Mouse (Mus musculus) heart, embryonic 11.5 days (tissue): ENCODE data around the gene Mea1. TPM values are rescaled to one million over a fixed set of nuclear protein-coding genes. Genes with fewer than 3 reads are reported as not detected.

ENCODE experiments used
- ATAC-seq: fragments of 200-750 bp; cut with Nextera tagmentation; replicated peaks from 2 replicates; pipeline ENCODE4 v1.8.0; 2017; ENCODE audit warnings: moderate library complexity; ENCODE audit not compliant: insufficient number of reproducible peaks, low FRiP score, low TSS enrichment
- H3K27ac ChIP-seq: fragments of 300-500 bp; sonication (generic); 2 replicates; pipeline ENCODE4 v1.5.1; 2014; ENCODE audit warnings: mild to moderate bottlenecking, low read depth, low read length
- H3K27me3 ChIP-seq: fragments of 300-500 bp; sonication (generic); 2 replicates; pipeline ENCODE4 v1.6.1; 2014; ENCODE audit warnings: mild to moderate bottlenecking, low read length, mixed read lengths; ENCODE audit not compliant: control insufficient read depth, insufficient read depth
- H3K36me3 ChIP-seq: fragments of 300-500 bp; sonication (generic); 2 replicates; pipeline ENCODE4 v1.6.1; 2014; ENCODE audit warnings: mild to moderate bottlenecking, low read length, moderate library complexity, mixed read lengths; ENCODE audit not compliant: control insufficient read depth, insufficient read depth
- H3K4me1 ChIP-seq: fragments of 300-500 bp; sonication (generic); 2 replicates; pipeline ENCODE4 v1.6.1; 2014; ENCODE audit warnings: low read length; ENCODE audit not compliant: control insufficient read depth, insufficient read depth
- H3K4me2 ChIP-seq: fragments of 300-500 bp; sonication (generic); 2 replicates; pipeline ENCODE4 v1.6.1; 2014; ENCODE audit warnings: mild to moderate bottlenecking, moderate library complexity
- H3K4me3 ChIP-seq: fragments of 300-500 bp; sonication (generic); 2 replicates; pipeline ENCODE4 v1.5.1; 2014; ENCODE audit warnings: low read depth, low read length
- H3K9ac ChIP-seq: fragments of 300-500 bp; sonication (generic); 2 replicates; pipeline ENCODE4 v1.6.1; 2014; ENCODE audit warnings: mild to moderate bottlenecking, low read depth, low read length, moderate library complexity
- H3K9me3 ChIP-seq: fragments of 300-500 bp; sonication (generic); replicated peaks from 2 replicates; pipeline ENCODE4 v1.6.1; 2016; ENCODE audit warnings: low read length; ENCODE audit not compliant: control insufficient read depth
- WGBS: fragments of 180-500 bp; shearing (Covaris S2); extraction: QIAGEN DNeasy Blood & Tissue Kit; methylation state at CpG from one replicate; pipeline ENCODE4 v1.1.7; 2014; ENCODE audit not compliant: insufficient replicate concordance; 5-methylcytosine and 5-hydroxymethylcytosine counted together
- polyA plus RNA-seq: library from polyadenylated mRNA; unstranded; fragments of >200 nt; fragmentation: Nextera tagmentation; extraction: Ambion mirVana; gene quantifications from 2 replicates; pipeline ENCODE4 v1.2.1, GENCODE M21; 2014

Gene Mea1
- polyA plus RNA-seq, 1 experiment from 2014 or later: 142 TPM

DNA sequence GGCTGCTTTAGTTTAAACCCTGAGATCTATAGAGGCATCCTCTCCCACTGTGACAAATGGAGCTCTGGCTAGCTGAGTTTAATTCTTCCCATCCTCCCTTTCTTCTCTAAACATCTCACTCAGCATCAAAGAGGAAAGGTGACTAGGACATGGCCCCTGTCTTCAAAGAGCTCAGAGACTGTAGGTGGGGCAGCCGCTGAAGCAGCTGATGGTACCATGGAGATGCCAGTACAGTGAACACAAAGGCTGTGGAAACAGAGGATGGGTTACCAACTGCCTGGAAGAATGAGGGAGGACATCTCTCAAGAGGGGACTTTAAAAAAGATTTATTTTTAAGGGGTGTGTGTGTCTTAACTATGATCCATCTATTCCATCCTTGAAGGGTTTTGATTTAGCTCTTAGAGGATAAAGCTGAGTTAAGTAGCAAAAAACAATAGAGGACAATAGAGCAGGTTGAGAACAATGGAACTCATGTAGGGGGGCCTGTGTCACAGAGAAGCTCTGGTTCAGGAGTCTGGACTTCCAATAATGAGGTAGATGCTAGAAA, 16.0 kb downstream of the Mea1 start:
- H3K9ac ChIP-seq: no peak overlapping the region
- WGBS: 88% methylated on average over 1 of the region's 1 CpGs
- no peak for ATAC-seq

DNA sequence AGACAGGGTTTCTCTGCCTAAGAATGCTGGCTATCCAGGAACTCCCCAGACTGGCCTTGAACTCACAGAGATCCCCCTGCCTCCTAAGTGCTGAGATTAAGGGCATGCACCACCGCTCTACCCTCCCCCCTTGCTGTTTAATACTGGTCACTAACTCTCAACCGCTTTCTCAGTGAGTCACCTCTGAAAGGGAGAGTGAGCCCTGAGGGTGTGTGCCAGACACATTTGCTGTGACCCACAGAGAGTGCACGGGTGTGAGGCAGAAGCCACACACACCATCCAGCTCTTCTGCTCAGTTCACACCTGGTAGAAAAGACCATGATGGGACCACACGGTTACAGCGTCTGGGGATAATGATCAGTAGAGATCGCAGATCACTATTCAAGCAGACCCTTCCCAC, 19.9 kb downstream of the Mea1 start:
- Histone ChIP-seq H3K9ac (no peak overlapping the region), H3K36me3 (no peaks in the 10 kb centered on the region; the same call in 1 of the 2 replicates)
- WGBS: 86% methylated on average over 6 of the region's 6 CpGs

More for the DNA sequence above, 16.0 kb downstream of the Mea1 start:
- H3K27me3 ChIP-seq: no peaks in the 10 kb centered on the region
- no peaks in the 10 kb centered on the region; the same call in 1 of the 2 replicates for H3K36me3 ChIP-seq
- H3K27ac ChIP-seq: no peak overlapping the region
- H3K9me3 ChIP-seq: no peaks in the 10 kb centered on the region
- H3K4me1 ChIP-seq: peaks cover 4% of the 10 kb centered on the region; the same call in 1 of the 2 replicates
- H3K4me3 ChIP-seq: no peak overlapping the region
- no peak overlapping the region for H3K4me2 ChIP-seq

DNA sequence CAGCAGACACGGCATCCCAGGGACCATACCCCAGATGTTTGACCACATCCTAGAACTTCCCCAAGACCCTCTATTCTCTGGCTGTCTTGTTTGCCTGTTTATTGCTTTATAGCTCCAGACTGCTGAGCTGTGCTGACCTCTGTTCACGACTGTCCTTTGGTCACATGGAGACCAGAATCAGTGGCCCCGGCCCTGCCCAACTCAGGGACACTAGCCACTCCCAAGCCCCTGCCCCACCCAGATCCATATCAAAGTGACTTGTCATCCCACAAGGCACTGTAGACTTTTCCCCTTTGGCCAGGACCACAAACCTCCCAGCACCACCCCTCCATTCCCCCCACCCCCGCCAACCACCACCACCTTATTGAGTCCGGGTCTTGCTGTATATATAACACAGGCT, 20.7 kb downstream of the Mea1 start:
- H3K4me2 ChIP-seq: no peak overlapping the region
- no peaks in the 10 kb centered on the region; the same call in 1 of the 2 replicates for H3K36me3 ChIP-seq
- peak; percentile 39; the same call in 1 of the 2 replicates for ATAC-seq
- H3K9me3 ChIP-seq: no peaks in the 10 kb centered on the region
- H3K27ac ChIP-seq: no peak overlapping the region
- 69% methylated on average over 5 of the region's 5 CpGs for WGBS
- no peaks in the 10 kb centered on the region for H3K27me3 ChIP-seq
- H3K4me3 ChIP-seq: no peak overlapping the region
- H3K4me1 ChIP-seq: peaks cover 18% of the 10 kb centered on the region
- no peak overlapping the region for H3K9ac ChIP-seq

More for the DNA sequence above, 19.9 kb downstream of the Mea1 start:
- H3K27ac ChIP-seq: no peak overlapping the region
- no peaks in the 10 kb centered on the region for H3K9me3 ChIP-seq
- no peak for ATAC-seq
- H3K4me1 ChIP-seq: peaks cover 12% of the 10 kb centered on the region
- H3K27me3 ChIP-seq: no peaks in the 10 kb centered on the region
- H3K4me2 ChIP-seq: no peak overlapping the region
- H3K4me3 ChIP-seq: no peak overlapping the region

DNA sequence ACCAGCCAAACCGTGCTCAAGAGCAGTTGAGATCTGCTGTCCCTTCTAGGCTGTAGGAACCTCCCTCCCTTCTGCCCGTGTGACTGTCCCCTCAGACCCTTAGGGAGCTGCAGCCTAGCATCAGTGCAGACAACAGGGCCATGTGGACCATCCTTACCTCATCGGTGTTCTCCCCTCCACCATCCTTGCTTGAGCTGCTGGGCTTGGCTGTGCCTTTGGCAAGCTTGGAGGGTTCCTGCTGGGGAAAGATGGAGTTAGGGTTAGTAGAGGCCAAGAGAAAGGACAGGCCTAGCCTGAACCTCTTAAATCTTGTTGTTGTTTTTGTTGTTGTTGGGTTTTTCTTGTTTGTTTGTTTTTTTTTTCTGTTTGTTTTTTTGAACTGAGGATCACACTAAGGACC, 21.3 kb downstream of the Mea1 start:
- Histone ChIP-seq H3K4me1 (peaks cover 18% of the 10 kb centered on the region), H3K36me3 (no peaks in the 10 kb centered on the region; the same call in 1 of the 2 replicates), H3K4me2 (no peak overlapping the region), H3K27me3 (no peaks in the 10 kb centered on the region), H3K4me3 (no peak overlapping the region), H3K9me3 (no peaks in the 10 kb centered on the region), H3K9ac (no peak overlapping the region), H3K27ac (no peak overlapping the region)
- WGBS: 90% methylated on average over 3 of the region's 3 CpGs
- no peak for ATAC-seq

DNA sequence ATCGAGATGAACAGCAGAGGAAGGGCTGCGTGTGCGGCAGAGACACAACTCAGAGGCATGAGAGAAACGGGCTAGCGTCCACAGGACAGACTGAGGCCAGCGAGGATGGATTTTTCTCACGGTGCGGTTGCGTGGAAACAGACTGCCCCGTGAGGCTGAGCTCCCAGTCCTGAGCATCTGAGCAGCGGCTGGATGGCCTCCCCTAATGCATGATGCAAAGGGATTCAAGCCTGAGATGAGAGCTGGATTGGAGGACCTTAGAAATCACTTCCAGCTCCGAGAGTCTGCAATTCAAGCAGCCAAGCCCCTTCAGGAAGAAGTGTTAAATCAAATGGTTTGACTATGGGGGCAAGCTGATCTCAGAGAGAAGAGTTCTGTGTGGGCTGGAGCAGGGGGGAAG, 22.9 kb downstream of the Mea1 start:
- no peak for ATAC-seq
- no peaks in the 10 kb centered on the region for H3K27me3 ChIP-seq
- H3K27ac ChIP-seq: no peak overlapping the region
- H3K4me3 ChIP-seq: no peak overlapping the region
- peaks cover 26% of the 10 kb centered on the region for H3K4me1 ChIP-seq
- H3K36me3 ChIP-seq: no peaks in the 10 kb centered on the region; the same call in 1 of the 2 replicates
- H3K9me3 ChIP-seq: no peaks in the 10 kb centered on the region
- no peak overlapping the region; the same call in 1 of the 2 replicates for H3K9ac ChIP-seq
- no peak overlapping the region for H3K4me2 ChIP-seq
- WGBS: 80% methylated on average over 12 of the region's 12 CpGs

DNA sequence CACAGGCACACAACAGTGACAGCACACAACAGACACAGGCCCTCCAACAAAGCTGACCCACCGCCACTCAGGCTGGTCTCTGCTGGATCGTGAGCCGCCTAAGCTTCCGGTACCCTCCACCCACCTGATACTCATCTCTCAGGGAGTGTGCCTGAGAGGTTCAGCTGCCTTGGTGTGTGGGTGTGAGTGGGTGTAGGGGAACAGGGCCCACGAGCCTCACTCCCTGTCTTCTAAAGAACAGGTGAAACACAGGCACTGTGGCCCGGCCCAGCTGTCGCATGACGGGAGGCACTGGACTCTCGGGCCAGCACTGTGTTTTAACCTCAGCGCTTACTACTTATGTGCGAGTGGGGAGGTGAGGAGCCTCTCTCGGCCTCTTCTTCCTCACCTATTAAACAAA, 23.5 kb downstream of the Mea1 start:
- no peaks in the 10 kb centered on the region; the same call in 1 of the 2 replicates for H3K36me3 ChIP-seq
- peak overlapping the region; percentile 52; the same call in 1 of the 2 replicates for H3K9ac ChIP-seq
- no peaks in the 10 kb centered on the region for H3K9me3 ChIP-seq
- H3K4me2 ChIP-seq: no peak overlapping the region
- ATAC-seq: no peak
- H3K4me1 ChIP-seq: peaks cover 26% of the 10 kb centered on the region
- H3K4me3 ChIP-seq: no peak overlapping the region
- H3K27ac ChIP-seq: no peak overlapping the region
- 83% methylated on average over 12 of the region's 12 CpGs for WGBS
- no peaks in the 10 kb centered on the region for H3K27me3 ChIP-seq

DNA sequence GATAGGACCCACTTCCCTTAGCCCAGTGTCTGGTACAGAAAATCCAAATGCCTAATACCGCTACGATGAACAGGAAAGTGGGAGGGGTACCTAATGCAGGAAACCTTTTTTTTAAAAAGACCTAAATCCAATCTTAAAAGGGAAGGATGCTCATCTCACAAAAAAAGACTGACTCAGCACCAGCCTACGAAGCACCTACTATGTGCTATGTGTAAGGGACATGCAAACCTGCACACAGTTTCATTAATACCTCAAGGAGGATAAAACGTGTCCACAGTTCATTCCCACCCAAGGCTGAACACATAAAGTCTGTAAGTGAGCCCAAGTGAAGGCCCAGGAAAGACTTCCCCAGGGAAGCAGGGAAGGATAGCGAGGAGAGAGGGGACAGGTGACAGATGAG, 23.9 kb downstream of the Mea1 start:
- H3K27me3 ChIP-seq: no peaks in the 10 kb centered on the region
- no peaks in the 10 kb centered on the region for H3K9me3 ChIP-seq
- H3K4me2 ChIP-seq: peak overlapping the region; percentile 89; the same call in 1 of the 2 replicates
- WGBS: 87% methylated on average over 5 of the region's 5 CpGs
- no peak overlapping the region for H3K4me3 ChIP-seq
- H3K4me1 ChIP-seq: peaks cover 26% of the 10 kb centered on the region
- H3K27ac ChIP-seq: no peak overlapping the region
- peak overlapping the region; percentile 88 for H3K9ac ChIP-seq
- no peak for ATAC-seq
- H3K36me3 ChIP-seq: no peaks in the 10 kb centered on the region; the same call in 1 of the 2 replicates

DNA sequence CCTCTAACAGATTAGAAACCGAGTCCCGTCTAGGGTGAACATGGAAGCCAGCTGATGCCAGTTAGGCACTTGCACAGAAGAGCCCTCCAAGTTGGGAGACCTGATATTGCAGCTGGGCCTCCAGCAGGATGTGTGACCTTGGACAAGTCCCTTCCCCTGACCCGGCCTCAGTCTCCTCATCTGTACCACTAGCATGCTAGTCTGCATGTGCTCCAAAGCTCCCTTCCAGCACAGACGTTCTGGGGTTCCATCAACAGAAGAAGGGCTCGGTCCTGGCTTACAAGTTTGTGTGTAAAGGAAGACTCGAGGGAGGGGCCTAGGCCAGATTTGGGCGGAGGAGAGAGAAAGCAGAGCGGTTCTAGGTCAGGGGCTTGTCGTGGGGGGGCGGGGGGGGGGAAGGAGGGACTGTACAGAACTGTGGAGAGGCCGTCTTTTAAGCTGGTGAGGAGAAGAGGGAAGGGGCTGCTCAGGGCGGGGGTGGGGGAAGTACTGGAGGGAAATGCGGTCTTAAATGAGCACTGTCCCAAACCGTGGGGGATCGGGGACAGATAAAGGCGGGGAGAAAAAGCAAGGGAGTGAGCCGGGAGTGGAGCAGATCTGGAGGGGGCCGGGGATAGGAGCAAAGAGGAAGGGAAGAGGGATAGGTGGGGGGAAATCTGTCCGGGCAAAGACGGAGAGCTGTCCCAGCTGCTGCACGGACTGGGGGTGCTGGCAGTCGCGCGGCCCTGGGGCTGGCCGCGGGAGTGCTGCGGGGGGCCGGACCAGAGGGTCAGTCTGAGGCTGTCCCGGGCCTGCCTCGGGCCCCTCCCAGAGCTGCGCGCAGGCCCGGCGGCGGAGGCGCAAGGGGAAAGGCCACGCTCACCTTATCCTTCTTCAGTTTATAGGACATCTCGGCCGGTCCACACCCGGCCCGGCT, 25.6 kb downstream of the Mea1 start:
- Histone ChIP-seq H3K27ac (peak overlapping the region; percentile 91), H3K27me3 (no peaks in the 10 kb centered on the region), H3K4me2 (peak overlapping the region; percentile 89), H3K4me3 (peak overlapping the region; percentile 93), H3K9ac (peak overlapping the region; percentile 88), H3K9me3 (no peaks in the 10 kb centered on the region), H3K36me3 (no peaks in the 10 kb centered on the region; the same call in 1 of the 2 replicates), H3K4me1 (peaks cover 26% of the 10 kb centered on the region)
- WGBS: 4% methylated on average over 40 of the region's 41 CpGs
- peak; percentile 77 for ATAC-seq
